Mouse (Mus musculus): ENCODE data around the gene Myl6.
A peak's percentile ranks its signal among the peaks of the same experiment; 100 is the strongest.

Myl6 gene

DNA sequence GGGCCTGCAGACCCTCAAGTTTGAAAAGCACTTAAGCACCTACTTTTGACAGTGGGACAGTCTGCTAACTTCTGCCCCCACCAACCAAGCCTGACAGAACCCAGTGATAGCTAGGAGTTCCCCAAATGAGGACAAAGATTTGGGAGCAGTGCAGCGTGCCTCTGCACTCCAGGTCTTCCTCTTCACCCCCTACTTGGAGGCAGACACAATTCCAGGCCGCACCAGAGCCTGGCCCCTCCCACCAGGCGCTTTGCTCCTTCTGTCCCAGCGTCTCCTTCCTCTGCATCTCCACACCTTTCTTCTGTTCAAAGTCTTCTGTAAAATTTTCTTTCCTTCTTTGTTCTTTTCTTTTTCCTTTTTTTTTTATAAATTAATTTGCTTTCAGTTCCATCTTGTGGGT lies 4.2 kb downstream of the Myl6 start:
- no peak for DNase-seq (ENCODE audit: low spot score)

- DNase-seq (ENCODE audit: low spot score) = no peak
Observed at GRCm38 (mm10) chr10:128489380-128489779, 4.6 kb downstream of the Myl6 start.

DNA sequence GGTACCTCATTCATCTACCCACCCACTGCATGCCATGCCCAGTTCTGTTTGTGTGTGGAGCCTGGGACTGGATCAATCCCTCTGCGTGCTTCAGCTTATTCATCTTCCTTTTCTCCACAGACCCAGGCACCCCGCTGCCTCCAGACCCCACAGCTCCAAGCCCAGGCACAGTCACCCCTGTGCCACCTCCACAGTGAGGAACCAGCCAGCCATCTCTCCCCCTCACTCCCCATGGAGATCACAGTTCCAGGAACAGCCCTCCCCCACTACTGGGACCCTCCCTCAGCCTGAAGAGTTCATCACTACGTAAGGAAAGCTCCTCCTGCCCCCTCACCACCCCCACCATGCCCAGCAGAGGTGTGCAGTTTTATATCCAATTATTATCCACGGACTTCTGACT lies 5.2 kb downstream of the Myl6 start:
- no peak for DNase-seq (ENCODE audit: low spot score)

DNA sequence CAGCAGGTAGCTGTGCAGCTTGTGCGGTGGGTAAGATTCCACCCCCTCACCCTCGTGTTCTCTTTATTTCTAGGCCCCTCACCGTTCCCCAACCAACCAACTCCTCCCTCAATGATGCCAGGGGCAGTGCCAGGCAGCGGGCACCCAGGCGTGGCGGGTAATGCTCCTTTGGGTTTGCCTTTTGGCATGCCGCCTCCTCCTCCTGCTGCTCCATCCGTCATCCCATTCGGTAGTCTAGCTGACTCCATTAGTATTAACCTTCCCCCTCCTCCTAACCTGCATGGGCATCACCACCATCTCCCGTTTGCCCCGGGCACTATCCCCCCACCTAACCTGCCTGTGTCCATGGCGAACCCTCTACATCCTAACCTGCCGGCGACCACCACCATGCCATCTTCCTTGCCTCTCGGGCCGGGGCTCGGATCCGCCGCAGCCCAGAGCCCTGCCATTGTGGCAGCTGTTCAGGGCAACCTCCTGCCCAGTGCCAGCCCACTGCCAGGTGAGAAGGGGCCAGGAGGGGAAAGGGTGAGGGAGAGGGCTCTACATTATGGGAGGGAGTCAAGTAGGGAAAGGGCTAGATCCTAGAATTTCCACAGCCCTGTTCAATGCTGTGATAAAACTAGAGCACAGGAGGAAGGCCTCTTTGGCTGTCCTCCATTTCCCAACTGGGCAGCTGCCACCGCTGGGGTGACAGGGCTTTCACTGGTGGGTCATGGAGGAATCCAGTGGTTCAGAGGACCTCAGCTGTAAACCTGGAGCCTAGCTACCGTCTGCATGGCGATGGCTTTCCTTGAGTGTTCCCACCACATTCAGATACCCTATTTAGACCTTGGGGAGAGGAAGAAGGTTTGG lies 5.9 kb downstream of the Myl6 start:
- DNase-seq (ENCODE audit: low spot score) = no peak

DNA sequence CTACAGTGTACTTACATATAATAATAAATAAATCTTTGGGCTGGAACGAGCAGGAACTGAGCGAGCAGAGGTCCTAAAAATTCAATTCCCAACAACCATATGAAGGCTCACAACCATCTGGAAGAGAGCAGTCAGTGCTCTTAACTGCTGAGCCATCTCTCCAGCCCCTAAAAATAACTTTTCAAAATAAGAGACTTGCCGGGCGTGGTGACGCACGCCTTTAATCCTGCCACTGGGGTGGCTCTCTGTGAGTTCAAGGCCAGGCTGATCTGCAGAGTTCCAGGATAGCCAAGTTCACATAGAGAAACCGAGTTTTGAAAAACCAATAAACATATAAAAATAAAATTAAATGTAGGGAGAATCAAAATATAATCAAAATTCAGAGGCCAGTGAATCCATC lies 7.6 kb downstream of the Myl6 start:
- DNase-seq (ENCODE audit: low spot score) = no peak

DNA sequence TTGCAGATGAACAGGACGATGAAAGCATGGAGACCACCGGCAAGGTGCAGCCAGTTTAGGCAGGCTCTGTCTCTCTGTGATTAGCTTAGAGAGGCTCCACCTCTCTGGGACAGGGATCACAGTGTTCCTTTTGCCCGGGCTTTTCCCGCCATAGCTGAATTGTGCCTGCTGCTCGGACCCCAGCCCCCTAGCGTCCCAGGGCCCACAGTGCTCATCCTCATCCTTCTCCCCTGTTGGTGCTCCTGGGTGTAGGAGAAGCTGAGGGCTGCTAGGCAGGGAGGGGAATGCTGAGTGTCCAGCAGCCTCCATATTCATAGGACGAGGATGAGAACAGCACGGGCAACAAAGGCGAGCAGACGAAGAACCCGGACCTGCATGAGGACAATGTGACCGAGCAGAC lies 19.6 kb downstream of the Myl6 start:
- DNase-seq (ENCODE audit: low spot score) = no peak

GRCm38 (mm10) chr10:128460270-128460630 lies 33.7 kb downstream of the Myl6 start:
- DNase-seq (ENCODE audit: low spot score) = no peak

DNA sequence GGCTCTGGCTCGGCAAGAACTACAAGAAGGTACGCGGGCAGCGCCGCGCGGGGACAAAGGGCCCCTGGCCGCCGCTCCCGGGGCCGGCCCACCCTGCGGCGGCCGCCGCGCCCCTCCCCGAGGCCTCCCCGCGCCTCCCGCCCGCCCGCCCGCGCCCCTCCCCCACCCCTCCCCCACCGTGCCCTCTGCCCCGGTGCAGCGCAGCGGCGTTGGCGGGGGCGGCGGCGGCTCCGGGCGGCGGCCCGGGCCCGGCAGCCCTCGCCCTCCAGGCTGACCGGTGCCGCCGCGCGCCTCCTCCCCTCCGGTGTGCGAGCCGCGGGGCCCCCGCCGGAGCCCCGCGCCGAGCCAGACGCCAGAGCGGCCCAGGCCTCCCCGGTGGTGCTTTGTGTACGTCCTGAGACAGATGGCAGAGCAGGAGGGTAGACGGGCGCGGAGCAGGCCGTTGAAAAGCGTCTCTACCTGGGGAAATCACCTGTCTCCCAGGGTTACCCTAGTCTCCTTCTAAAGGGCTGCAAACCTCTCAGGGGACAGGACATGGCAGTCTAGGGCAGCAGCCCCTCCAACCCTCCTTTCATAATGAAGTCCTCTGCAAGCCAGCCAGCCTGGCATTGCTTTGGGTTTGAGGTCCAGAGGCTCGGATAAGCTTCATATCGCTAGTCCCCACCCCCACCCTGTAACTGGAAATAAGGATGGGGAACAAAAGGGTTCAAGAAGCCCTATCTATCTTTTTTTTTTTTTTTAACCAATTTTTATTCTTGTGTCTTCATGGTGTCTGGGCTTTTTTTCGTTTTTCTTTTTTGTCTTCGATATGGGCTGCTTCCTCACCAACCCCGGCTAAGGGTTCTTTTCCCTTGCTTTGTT lies 34.3 kb downstream of the Myl6 start:
- peak; percentile 28 for DNase-seq (ENCODE audit: low spot score)

DNA sequence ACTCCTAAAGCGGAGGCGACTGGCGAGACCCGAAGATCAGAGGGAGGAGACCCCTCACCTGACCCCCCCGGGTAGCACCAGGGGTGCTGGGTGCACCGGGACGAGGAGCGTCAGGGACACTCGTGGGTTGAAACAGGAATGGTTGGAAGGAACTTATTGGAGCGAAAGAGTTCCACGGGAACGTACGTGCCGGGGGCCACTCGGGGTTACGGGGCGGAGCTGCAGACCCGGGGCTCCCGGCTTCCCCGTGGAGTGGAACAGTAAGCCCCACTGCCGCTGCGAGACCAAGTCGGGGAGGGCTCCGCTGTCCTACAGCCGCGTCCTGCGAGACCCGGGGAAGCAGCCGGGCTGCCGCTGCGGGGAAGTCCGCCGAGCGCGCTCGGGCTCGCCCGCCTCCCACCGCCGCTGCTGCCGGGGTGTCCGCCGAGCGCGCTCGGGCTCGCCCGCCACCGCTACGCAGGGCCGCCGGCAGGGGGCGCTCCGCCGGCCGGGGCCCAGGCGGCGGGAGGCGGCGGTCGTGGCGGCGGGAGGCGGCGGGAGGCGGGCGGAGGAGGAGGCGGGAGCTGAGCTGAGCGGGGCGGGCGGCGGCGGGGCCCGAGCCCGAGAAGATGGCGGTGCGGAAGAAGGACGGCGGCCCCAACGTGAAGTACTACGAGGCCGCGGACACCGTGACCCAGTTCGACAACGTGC lies 35.1 kb downstream of the Myl6 start, which contains the start of gene Smarcc2:
Gene Smarcc2, plus strand, starts transcription at position 530 of the 690 bp plus-strand sequence.
- peak; percentile 85 for DNase-seq (ENCODE audit: low spot score)

GRCm38 (mm10) chr10:128458348-128458718 lies 35.6 kb downstream of the Myl6 start:
- peak; percentile 97 for DNase-seq (ENCODE audit: low spot score)

- no peak for DNase-seq (ENCODE audit: low spot score)
Observed at GRCm38 (mm10) chr10:128457676-128458075, 36.3 kb downstream of the Myl6 start.

DNA sequence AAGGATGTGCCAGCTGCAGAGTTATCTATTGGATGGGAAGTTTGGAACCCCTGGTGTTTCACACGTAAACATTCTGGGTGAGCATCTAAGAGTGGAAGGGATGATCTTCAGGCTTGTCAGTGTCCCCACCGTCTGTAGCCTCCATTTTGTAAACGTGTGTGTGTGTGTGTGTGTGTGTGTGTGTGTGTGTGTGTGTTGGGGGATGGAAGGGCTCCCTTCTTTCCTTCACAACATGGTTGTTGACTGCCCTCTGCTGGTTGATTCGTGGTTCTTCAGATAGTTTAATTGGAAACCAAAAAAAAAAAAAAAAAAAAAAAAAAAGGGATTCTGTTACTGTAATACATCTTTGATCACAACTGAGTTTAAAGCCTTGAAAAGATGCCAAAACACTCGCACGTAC lies 38.7 kb downstream of the Myl6 start:
- DNase-seq (ENCODE audit: low spot score) = peak; percentile 61

- DNase-seq (ENCODE audit: low spot score) = no peak
Observed at GRCm38 (mm10) chr10:128454471-128454870, 39.5 kb downstream of the Myl6 start.

GRCm38 (mm10) chr10:128451014-128451413 lies 42.9 kb downstream of the Myl6 start:
- no peak for DNase-seq (ENCODE audit: low spot score)

DNA sequence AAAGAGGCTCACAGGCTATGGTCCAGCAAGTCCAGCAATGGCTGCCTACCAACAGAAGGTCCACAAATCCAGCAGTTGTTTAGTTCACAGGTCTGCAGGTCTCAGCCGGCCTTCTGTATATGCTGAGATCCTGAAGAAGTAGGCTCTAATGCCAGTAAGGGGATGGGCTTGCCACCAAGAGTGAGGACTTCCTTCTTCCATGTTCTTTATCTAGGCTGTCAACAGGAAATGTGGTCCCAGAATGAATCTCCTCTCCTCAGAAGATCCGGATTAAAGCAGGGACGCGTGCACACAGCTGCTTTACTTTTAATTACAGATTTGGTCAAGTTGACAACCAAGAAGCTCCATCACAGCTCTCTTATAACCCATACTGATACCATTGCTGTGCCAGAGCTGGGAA lies 48.5 kb downstream of the Myl6 start:
- DNase-seq (ENCODE audit: low spot score) = no peak

GRCm38 (mm10) chr10:128444354-128444753 lies 49.6 kb downstream of the Myl6 start:
- no peak for DNase-seq (ENCODE audit: low spot score)

GRCm38 (mm10) chr10:128442718-128443117 lies 51.2 kb downstream of the Myl6 start:
- DNase-seq (ENCODE audit: low spot score) = no peak

DNA sequence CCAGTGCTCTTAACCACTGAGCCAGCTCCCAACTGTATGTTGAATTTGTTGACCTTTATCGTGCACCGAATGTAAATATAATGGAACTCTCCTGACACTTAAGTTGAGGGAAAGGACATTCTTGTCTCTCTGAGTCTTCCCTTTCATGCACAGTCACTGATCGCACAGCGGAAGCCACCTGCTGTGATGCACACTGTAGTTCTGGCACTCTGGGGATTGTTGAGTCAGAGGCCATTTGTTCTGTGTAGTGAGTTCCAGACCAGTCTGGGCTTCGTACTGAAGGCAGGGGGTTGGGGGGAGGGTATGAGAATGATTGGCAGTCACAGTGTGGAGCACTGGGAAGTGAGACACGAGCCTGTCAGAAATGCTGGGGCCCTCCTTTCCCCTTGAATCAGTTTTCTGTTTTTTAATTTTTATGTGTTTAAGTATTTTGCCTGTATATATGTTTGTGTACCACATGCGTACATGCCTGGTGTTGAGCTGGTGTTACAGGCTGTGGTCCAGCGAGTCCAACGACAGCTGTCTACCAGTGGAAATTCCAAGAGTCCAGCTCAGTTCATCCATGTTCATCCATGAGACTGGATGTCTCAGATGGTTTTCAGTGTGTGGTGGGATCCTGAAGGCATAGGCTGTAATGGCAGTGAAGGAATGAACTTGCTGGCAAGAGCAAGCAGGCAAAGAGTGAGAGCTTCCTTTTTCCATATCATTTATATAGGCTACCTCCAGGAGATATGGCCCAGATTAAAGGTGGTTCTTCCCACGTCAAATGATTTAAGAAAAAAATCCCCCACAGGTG lies 52.4 kb downstream of the Myl6 start:
- no peak for DNase-seq (ENCODE audit: low spot score)

Data from urinary bladder, postnatal 25 days (tissue).